Mouse (Mus musculus): ENCODE measurements at regions not wholly inside any gene's neighbourhood (a gene's known extent, or its start where the extent isn't known, plus 50 kb on each side); places are given as distances from the start of the nearest gene placed in this dataset.

DNA sequence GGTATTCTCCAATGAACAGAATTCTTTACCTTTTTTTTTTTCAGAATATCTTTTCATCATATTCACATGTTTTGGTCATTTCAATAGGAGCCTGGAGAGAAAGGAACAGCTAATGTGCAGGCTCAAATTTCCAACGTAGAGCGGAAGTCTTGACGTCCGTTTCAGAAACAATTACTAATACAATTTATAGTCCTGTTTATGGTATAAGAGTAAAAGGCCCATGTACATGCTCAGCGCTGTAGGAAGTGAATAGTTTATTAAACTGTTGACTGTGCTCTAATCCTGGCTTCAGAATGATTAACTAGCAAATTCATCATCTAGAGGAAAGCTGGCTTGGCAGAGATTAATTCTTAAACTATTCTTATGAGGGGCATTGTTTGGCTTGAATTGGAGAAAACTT, 142.1 kb downstream of the Pik3r1 start:
- H3K27ac ChIP-seq (ENCODE audit: low read length): peak overlapping the region; percentile 51; the same call in 1 of the 2 replicates
- H3K36me3 ChIP-seq (ENCODE audit: insufficient read depth, low read length): no peaks in the 10 kb centered on the region

DNA sequence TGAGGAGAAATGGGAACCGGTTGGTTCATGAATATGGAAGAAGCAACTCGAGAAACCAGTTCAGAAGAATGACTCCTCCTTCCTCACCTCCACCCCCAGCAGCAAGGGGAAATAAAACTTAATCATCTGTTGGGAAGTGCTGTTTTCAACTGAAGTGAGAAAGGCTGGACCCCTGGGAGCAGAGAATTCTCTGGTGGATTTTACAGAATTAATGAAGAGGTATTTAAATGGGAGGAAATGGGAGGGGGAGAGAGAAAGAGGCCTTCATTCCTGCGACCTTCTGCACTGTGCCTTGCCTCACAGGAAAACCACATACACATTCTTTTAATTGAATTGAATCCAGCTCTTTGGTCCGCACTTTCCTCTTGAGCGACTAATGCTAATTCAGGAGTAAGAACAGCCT, 143.8 kb downstream of the Pik3r1 start:
- Histone ChIP-seq H3K27ac (ENCODE audit: low read length) (peak overlapping the region; percentile 36; the same call in 1 of the 2 replicates), H3K9ac (replicated peaks; ENCODE audit: low read length) (no peak overlapping the region), H3K4me2 (replicated peaks; ENCODE audit: low read depth, low read length) (no peak overlapping the region), H3K4me3 (ENCODE audit: low read length) (no peak overlapping the region), H3K9me3 (ENCODE audit: low read length) (no peaks in the 10 kb centered on the region), H3K4me1 (ENCODE audit: insufficient read depth, low read length) (peaks cover 24% of the 10 kb centered on the region), H3K36me3 (ENCODE audit: insufficient read depth, low read length) (no peaks in the 10 kb centered on the region), H3K27me3 (ENCODE audit: insufficient read depth, low read length) (no peaks in the 10 kb centered on the region)
- WGBS: 26% methylated on average over 5 of the region's 5 CpGs
- ATAC-seq (ENCODE audit: low FRiP score, low TSS enrichment): peak; percentile 61

More for the DNA sequence above, 142.1 kb downstream of the Pik3r1 start:
- no peaks in the 10 kb centered on the region for H3K9me3 ChIP-seq (ENCODE audit: low read length)
- peak; percentile 63; the same call in 1 of the 2 replicates for ATAC-seq (ENCODE audit: low FRiP score, low TSS enrichment)
- no peaks in the 10 kb centered on the region for H3K27me3 ChIP-seq (ENCODE audit: insufficient read depth, low read length)
- H3K4me3 ChIP-seq (ENCODE audit: low read length): no peak overlapping the region
- H3K4me1 ChIP-seq (ENCODE audit: insufficient read depth, low read length): peaks cover 24% of the 10 kb centered on the region
- no peak overlapping the region for H3K4me2 ChIP-seq (replicated peaks; ENCODE audit: low read depth, low read length)
- no peak overlapping the region for H3K9ac ChIP-seq (replicated peaks; ENCODE audit: low read length)
- WGBS: 12% methylated on average over 5 of the region's 5 CpGs

DNA sequence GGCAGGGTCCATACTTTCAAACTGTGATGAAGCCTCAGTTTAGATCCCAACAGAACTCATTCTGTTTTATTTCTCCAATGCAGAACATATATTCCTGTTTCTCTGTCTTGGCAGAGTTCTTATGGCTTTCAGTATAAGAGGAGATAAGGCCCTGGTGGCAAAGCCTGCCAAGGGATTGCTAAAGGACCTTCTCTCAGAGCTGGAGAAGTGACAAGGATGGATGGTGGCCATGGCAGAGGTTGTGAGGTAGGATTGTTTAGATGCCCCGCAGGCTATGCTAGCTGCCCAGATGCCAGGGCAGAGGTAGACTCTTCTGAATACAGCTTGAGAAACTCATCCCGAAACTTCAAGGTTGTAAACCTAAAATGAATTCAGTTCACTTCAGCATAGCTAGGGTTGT, 145.4 kb downstream of the Pik3r1 start:
- H3K36me3 ChIP-seq (ENCODE audit: insufficient read depth, low read length): no peaks in the 10 kb centered on the region
- 97% methylated on average over 2 of the region's 2 CpGs for WGBS
- no peaks in the 10 kb centered on the region for H3K27me3 ChIP-seq (ENCODE audit: insufficient read depth, low read length)
- no peak for ATAC-seq (ENCODE audit: low FRiP score, low TSS enrichment)
- no peak overlapping the region for H3K9ac ChIP-seq (replicated peaks; ENCODE audit: low read length)
- H3K4me2 ChIP-seq (replicated peaks; ENCODE audit: low read depth, low read length): no peak overlapping the region
- H3K4me3 ChIP-seq (ENCODE audit: low read length): no peak overlapping the region
- H3K4me1 ChIP-seq (ENCODE audit: insufficient read depth, low read length): peaks cover 24% of the 10 kb centered on the region
- no peak overlapping the region for H3K27ac ChIP-seq (ENCODE audit: low read length)
- H3K9me3 ChIP-seq (ENCODE audit: low read length): no peaks in the 10 kb centered on the region

GRCm38 (mm10) chr13:101620660-101621059, 147.4 kb downstream of the Pik3r1 start:
- no peak overlapping the region for H3K9ac ChIP-seq (replicated peaks; ENCODE audit: low read length)
- H3K9me3 ChIP-seq (ENCODE audit: low read length): no peaks in the 10 kb centered on the region
- 83% methylated on average over 3 of the region's 3 CpGs for WGBS
- H3K27me3 ChIP-seq (ENCODE audit: insufficient read depth, low read length): no peaks in the 10 kb centered on the region
- peaks cover 14% of the 10 kb centered on the region for H3K4me1 ChIP-seq (ENCODE audit: insufficient read depth, low read length)
- H3K4me2 ChIP-seq (replicated peaks; ENCODE audit: low read depth, low read length): no peak overlapping the region
- no peak overlapping the region for H3K4me3 ChIP-seq (ENCODE audit: low read length)
- no peaks in the 10 kb centered on the region for H3K36me3 ChIP-seq (ENCODE audit: insufficient read depth, low read length)
- H3K27ac ChIP-seq (ENCODE audit: low read length): no peak overlapping the region
- ATAC-seq (ENCODE audit: low FRiP score, low TSS enrichment): no peak

DNA sequence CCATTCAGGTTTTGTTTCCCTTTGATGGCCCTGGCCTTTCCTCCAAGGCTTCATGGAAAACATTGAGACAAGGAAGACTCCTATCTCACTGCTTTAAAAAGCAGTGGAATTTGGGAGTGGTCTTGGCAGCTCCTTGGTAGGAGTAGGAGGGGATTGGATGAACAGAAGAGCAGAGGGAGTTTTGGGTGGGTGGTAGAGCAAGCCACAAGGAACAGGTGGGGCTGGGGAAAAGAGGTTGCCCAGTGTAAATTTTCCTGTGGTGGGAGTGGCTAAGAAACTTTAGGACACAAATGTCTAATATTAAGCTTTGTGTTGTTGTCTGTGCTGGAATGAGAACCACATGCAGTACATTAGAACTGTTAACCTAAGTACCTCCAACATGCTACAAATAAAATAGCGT, 148.9 kb downstream of the Pik3r1 start:
- no peaks in the 10 kb centered on the region for H3K27me3 ChIP-seq (ENCODE audit: insufficient read depth, low read length)
- H3K9ac ChIP-seq (replicated peaks; ENCODE audit: low read length): no peak overlapping the region
- no peak for ATAC-seq (ENCODE audit: low FRiP score, low TSS enrichment)
- H3K4me1 ChIP-seq (ENCODE audit: insufficient read depth, low read length): no peaks in the 10 kb centered on the region; the same call in 1 of the 2 replicates
- H3K9me3 ChIP-seq (ENCODE audit: low read length): no peaks in the 10 kb centered on the region
- 89% methylated on average over 1 of the region's 1 CpGs for WGBS
- no peak overlapping the region for H3K4me3 ChIP-seq (ENCODE audit: low read length)
- no peak overlapping the region for H3K4me2 ChIP-seq (replicated peaks; ENCODE audit: low read depth, low read length)
- H3K36me3 ChIP-seq (ENCODE audit: insufficient read depth, low read length): no peaks in the 10 kb centered on the region
- H3K27ac ChIP-seq (ENCODE audit: low read length): no peak overlapping the region

DNA sequence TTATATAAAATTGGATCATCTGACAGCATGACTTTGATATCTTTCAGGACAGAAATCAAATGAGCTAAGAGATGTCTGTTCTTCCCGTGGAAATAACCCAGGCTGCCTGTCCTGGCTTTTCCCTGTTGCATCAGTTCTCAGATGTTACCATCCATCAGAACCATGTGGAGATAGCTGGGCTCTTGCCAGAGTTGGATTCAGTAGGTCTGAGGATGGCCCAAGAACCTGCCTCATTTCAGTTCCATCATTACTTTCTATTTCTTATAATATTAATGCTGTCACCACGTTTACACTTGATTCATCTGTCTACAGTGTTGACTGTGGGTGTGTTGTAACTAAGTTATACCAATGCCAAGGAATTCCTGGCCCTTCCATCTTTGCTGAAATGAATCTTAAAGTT, 155.2 kb downstream of the Pik3r1 start:
- Histone ChIP-seq H3K4me2 (replicated peaks; ENCODE audit: low read depth, low read length) (no peak overlapping the region), H3K27me3 (ENCODE audit: insufficient read depth, low read length) (no peaks in the 10 kb centered on the region), H3K4me1 (ENCODE audit: insufficient read depth, low read length) (no peaks in the 10 kb centered on the region), H3K27ac (ENCODE audit: low read length) (no peak overlapping the region), H3K9ac (replicated peaks; ENCODE audit: low read length) (no peak overlapping the region), H3K36me3 (ENCODE audit: insufficient read depth, low read length) (no peaks in the 10 kb centered on the region), H3K4me3 (ENCODE audit: low read length) (no peak overlapping the region), H3K9me3 (ENCODE audit: low read length) (no peaks in the 10 kb centered on the region)
- ATAC-seq (ENCODE audit: low FRiP score, low TSS enrichment): no peak
- 80% methylated on average over 2 of the region's 2 CpGs for WGBS

- H3K9me3 ChIP-seq (ENCODE audit: low read length): no peaks in the 10 kb centered on the region
- H3K36me3 ChIP-seq (ENCODE audit: insufficient read depth, low read length): no peaks in the 10 kb centered on the region
- H3K4me2 ChIP-seq (replicated peaks; ENCODE audit: low read depth, low read length): no peak overlapping the region
- peak; percentile 39; the same call in 1 of the 2 replicates for ATAC-seq (ENCODE audit: low FRiP score, low TSS enrichment)
- H3K9ac ChIP-seq (replicated peaks; ENCODE audit: low read length): no peak overlapping the region
- H3K27ac ChIP-seq (ENCODE audit: low read length): no peak overlapping the region
- WGBS: 89% methylated on average over 6 of the region's 6 CpGs
- H3K4me1 ChIP-seq (ENCODE audit: insufficient read depth, low read length): no peaks in the 10 kb centered on the region
- no peaks in the 10 kb centered on the region for H3K27me3 ChIP-seq (ENCODE audit: insufficient read depth, low read length)
- H3K4me3 ChIP-seq (ENCODE audit: low read length): no peak overlapping the region
Measured at GRCm38 (mm10) chr13:101611725-101612124, 156.3 kb downstream of the Pik3r1 start.

- no peak for ATAC-seq (ENCODE audit: low FRiP score, low TSS enrichment)
- H3K36me3 ChIP-seq (ENCODE audit: insufficient read depth, low read length): no peaks in the 10 kb centered on the region
- no peak overlapping the region for H3K27ac ChIP-seq (ENCODE audit: low read length)
- no peak overlapping the region for H3K4me3 ChIP-seq (ENCODE audit: low read length)
- H3K9me3 ChIP-seq (ENCODE audit: low read length): no peaks in the 10 kb centered on the region
- 78% methylated on average over 1 of the region's 1 CpGs for WGBS
- no peaks in the 10 kb centered on the region for H3K4me1 ChIP-seq (ENCODE audit: insufficient read depth, low read length)
- no peaks in the 10 kb centered on the region for H3K27me3 ChIP-seq (ENCODE audit: insufficient read depth, low read length)
- H3K9ac ChIP-seq (replicated peaks; ENCODE audit: low read length): no peak overlapping the region
- H3K4me2 ChIP-seq (replicated peaks; ENCODE audit: low read depth, low read length): no peak overlapping the region
Measured at GRCm38 (mm10) chr13:101606184-101606730, 161.8 kb downstream of the Pik3r1 start.

DNA sequence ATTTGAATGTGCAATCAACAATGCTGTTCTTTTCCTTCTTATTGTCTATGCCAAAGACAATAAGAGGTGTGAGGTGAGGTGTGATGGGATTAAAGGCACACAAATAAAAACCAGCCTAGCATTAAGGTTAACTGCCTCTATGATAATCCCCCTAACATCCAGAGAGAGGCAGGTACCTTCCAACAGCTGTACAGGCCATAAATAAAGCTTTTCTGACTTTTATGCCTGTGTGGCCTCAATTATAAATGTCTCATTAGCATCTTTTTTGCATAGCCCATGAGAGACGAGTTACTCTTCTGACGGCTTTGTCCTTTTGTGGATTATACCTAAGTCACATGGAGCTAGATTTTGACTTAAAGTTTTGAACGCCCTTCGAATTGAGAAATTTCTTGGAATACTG, 162.3 kb downstream of the Pik3r1 start:
- Histone ChIP-seq H3K9ac (replicated peaks; ENCODE audit: low read length) (no peak overlapping the region), H3K36me3 (ENCODE audit: insufficient read depth, low read length) (no peaks in the 10 kb centered on the region), H3K4me1 (ENCODE audit: insufficient read depth, low read length) (no peaks in the 10 kb centered on the region), H3K27ac (ENCODE audit: low read length) (no peak overlapping the region), H3K9me3 (ENCODE audit: low read length) (no peaks in the 10 kb centered on the region), H3K27me3 (ENCODE audit: insufficient read depth, low read length) (no peaks in the 10 kb centered on the region), H3K4me3 (ENCODE audit: low read length) (no peak overlapping the region), H3K4me2 (replicated peaks; ENCODE audit: low read depth, low read length) (no peak overlapping the region)
- WGBS: 84% methylated on average over 4 of the region's 4 CpGs
- ATAC-seq (ENCODE audit: low FRiP score, low TSS enrichment): no peak

DNA sequence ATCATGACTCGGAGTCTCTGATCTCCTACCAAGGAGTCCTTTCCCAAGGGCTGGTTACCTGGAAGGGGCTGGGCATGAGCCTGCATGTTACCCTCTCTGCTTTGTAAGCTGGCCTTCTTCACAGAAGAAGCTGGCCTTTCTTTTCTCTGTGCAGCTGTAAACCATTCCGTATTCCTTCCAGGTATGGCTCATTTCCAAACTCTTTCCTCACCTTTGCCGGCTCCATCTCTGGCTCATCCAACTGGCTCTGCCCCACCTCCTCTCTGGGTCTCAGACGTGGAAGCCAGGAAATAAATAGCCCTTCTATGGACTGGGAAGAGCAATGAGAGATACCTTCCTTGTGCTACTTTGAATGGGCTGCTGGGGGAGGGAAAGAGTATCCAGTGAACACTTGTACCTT, 163.0 kb downstream of the Pik3r1 start:
- no peak overlapping the region for H3K4me2 ChIP-seq (replicated peaks; ENCODE audit: low read depth, low read length)
- H3K27ac ChIP-seq (ENCODE audit: low read length): no peak overlapping the region

More for the DNA sequence above, 163.0 kb downstream of the Pik3r1 start:
- Histone ChIP-seq H3K27me3 (ENCODE audit: insufficient read depth, low read length) (no peaks in the 10 kb centered on the region), H3K4me3 (ENCODE audit: low read length) (no peak overlapping the region), H3K4me1 (ENCODE audit: insufficient read depth, low read length) (no peaks in the 10 kb centered on the region), H3K9me3 (ENCODE audit: low read length) (no peaks in the 10 kb centered on the region), H3K36me3 (ENCODE audit: insufficient read depth, low read length) (no peaks in the 10 kb centered on the region), H3K9ac (replicated peaks; ENCODE audit: low read length) (no peak overlapping the region)
- 76% methylated on average over 4 of the region's 4 CpGs for WGBS
- ATAC-seq (ENCODE audit: low FRiP score, low TSS enrichment): no peak

Data from kidney, embryonic 16.5 days (tissue).